Mouse (Mus musculus) fibroblast of lung, adult 2 months (primary cell): ENCODE data around the gene Nova2.

Experiments
- DNase-seq: peaks from one replicate; pipeline ENCODE4 v3.0.0-alpha.2; 2011; ENCODE audit warnings: low read depth

Gene Nova2

GRCm38 (mm10) chr7:18924321-18924720 is 1.4 kb upstream of the Nova2 start:
- DNase-seq = no peak

- DNase-seq = no peak
Observed at GRCm38 (mm10) chr7:18926041-18926790, 528 bp downstream of the Nova2 start.

- no peak for DNase-seq
Observed at GRCm38 (mm10) chr7:18926911-18927310, 1.2 kb downstream of the Nova2 start.

GRCm38 (mm10) chr7:18927759-18928158 is 2.1 kb downstream of the Nova2 start:
- DNase-seq = no peak

- DNase-seq = no peak
Observed at GRCm38 (mm10) chr7:18942376-18942775, 16.7 kb downstream of the Nova2 start.

GRCm38 (mm10) chr7:18942815-18943214 is 17.1 kb downstream of the Nova2 start:
- no peak for DNase-seq

GRCm38 (mm10) chr7:18948151-18948550 is 22.5 kb downstream of the Nova2 start:
- no peak for DNase-seq

- DNase-seq = no peak
Observed at GRCm38 (mm10) chr7:18949781-18950522, 24.3 kb downstream of the Nova2 start.

GRCm38 (mm10) chr7:18950523-18951315 is 25.0 kb downstream of the Nova2 start:
- DNase-seq = no peak

GRCm38 (mm10) chr7:18951397-18951796 is 25.7 kb downstream of the Nova2 start:
- no peak for DNase-seq

- DNase-seq = no peak
Observed at GRCm38 (mm10) chr7:18957569-18958383, 32.1 kb downstream of the Nova2 start.

GRCm38 (mm10) chr7:18958384-18958766 is 32.7 kb downstream of the Nova2 start:
- no peak for DNase-seq

- no peak for DNase-seq
Observed at GRCm38 (mm10) chr7:18959446-18959845, 33.8 kb downstream of the Nova2 start.

GRCm38 (mm10) chr7:18962171-18962792 is 36.6 kb downstream of the Nova2 start:
- DNase-seq = no peak

- DNase-seq = no peak
Observed at GRCm38 (mm10) chr7:18962795-18963194, 37.1 kb downstream of the Nova2 start.

- no peak for DNase-seq
Observed at GRCm38 (mm10) chr7:18963294-18963843, 37.7 kb downstream of the Nova2 start.

- no peak for DNase-seq
Observed at GRCm38 (mm10) chr7:18965312-18965711, 39.6 kb downstream of the Nova2 start.

GRCm38 (mm10) chr7:18967603-18968002 is 41.9 kb downstream of the Nova2 start:
- no peak for DNase-seq

GRCm38 (mm10) chr7:18970956-18971355 is 45.3 kb downstream of the Nova2 start:
- DNase-seq = no peak

GRCm38 (mm10) chr7:18978381-18978780 is 52.7 kb downstream of the Nova2 start:
- DNase-seq = no peak

GRCm38 (mm10) chr7:18986503-18986902 is 60.8 kb downstream of the Nova2 start:
- DNase-seq = no peak
